ENCODE assay signal across 10 mouse cellular contexts in the genomic region with DNA sequence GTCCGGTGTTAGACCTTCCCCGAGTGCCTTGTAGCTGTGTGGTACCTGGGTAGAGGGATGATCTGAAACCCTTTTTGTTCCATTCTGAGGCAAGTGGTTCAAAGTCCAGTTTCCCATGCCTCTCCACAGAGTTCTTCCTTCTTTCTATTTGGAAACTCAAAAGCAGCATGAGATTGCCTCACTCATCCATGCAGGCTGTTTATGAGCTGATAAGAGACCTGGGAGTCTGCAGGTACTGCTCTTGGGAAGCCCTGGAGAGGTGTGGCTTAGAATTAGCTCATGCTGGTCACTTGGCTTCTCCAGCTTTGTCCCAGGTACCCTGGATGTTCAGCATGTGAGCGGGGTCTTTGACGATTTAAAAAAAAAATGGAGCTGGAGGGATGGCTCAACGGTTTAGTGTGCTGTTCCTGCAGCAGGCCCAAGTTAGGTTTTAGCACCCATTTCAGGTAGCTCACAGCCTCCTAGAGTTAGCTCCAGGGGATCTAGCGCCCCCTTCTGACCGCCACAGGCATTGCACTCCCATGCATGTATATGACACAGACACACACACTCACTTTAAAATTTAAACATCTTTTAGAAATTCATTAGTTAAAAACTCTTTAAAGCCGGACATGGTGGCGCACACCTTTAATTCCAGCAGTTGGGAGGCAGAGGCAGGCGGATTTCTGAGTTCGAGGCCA.
DNase-seq lines count a peak whose midpoint lies in the region; ATAC-seq and TF ChIP-seq lines count a peak whose summit lies in the region.
"Had no signal": no experiment of that assay in that cellular context is flagged by ENCODE, and none has a peak within 500 bp of the region (broad histone marks: within the 10 kb centered on the region; RNA-seq: fewer than 3 reads in every experiment).

No protein-coding gene starts in this region.

- ATAC-seq in lung, embryonic 14.5 days (ENCODE audit: insufficient read depth), result no peak
- no peak for ATAC-seq in erythroid progenitor cell, adult 5-6 weeks (replicated peaks; ENCODE audit: low FRiP score, poor library complexity, severe bottlenecking)

- no peaks in the 10 kb centered on the region for H3K27me3 ChIP-seq in lung, embryonic 14.5 days (ENCODE audit: insufficient read depth, low read length)
- H3K27me3 ChIP-seq in testis, adult 2 months (ENCODE audit: control insufficient read depth, insufficient read depth, low read length), result no peaks in the 10 kb centered on the region
- H3K27me3 ChIP-seq: hindbrain, embryonic 12.5 days had no signal

- TF ChIP-seq POLR2A in brain, embryonic 14.5 days (IDR thresholded peaks at IDR 0.05; ENCODE audit: borderline replicate concordance, extremely low read depth, insufficient read depth, insufficient read length, poor library complexity, severe bottlenecking), result no peak
- no peak for TF ChIP-seq POLR2A in testis, adult 2 months (IDR thresholded peaks at IDR 0.05; ENCODE audit: control insufficient read depth, low read depth, low read length)

- peak; percentile 35 for TF ChIP-seq CTCF in gastrocnemius, adult 2 months (IDR thresholded peaks at IDR 0.05)
- TF ChIP-seq CTCF in lung, embryonic 14.5 days (IDR thresholded peaks at IDR 0.05; ENCODE audit: low read depth), result peak; percentile 36
- TF ChIP-seq CTCF in brain, embryonic 14.5 days (IDR thresholded peaks at IDR 0.05; ENCODE audit: borderline replicate concordance, extremely low read depth, insufficient read depth, insufficient read length), result peak; percentile 49; the same call in 1 of the 2 replicates
- TF ChIP-seq CTCF in testis, adult 2 months (IDR thresholded peaks at IDR 0.05; ENCODE audit: control insufficient read depth, insufficient read depth, insufficient replicate concordance, low read depth, low read length), result peak; percentile 82; the same call in 1 of the 2 replicates

- intact Hi-C loops in gastrocnemius, adult 2 months (cut with DNase I), result no loop called here
- intact Hi-C loops in gastrocnemius, postnatal 14 days (cut with DNase I; ENCODE audit: low total_unique reads), result no loop called here

- H3K9me3 ChIP-seq in lung, embryonic 14.5 days (ENCODE audit: low read depth, low read length), result no peaks in the 10 kb centered on the region
- H3K9me3 ChIP-seq: hindbrain, embryonic 12.5 days had no signal

- H3K9ac ChIP-seq in lung, embryonic 14.5 days, result no peak overlapping the region
- H3K9ac ChIP-seq: hindbrain, embryonic 12.5 days had no signal

- WGBS in lung, embryonic 14.5 days, result 71% methylated on average over 11 of the region's 11 CpGs

- H3K36me3 ChIP-seq in lung, embryonic 14.5 days (ENCODE audit: insufficient read depth), result no peaks in the 10 kb centered on the region
- no peaks in the 10 kb centered on the region for H3K36me3 ChIP-seq in testis, adult 2 months (ENCODE audit: control insufficient read depth, insufficient read depth, low read length)
- H3K36me3 ChIP-seq: hindbrain, embryonic 12.5 days had no signal

- H3K27ac ChIP-seq in gastrocnemius, adult 2 months, result no peak overlapping the region
- no peak overlapping the region for H3K27ac ChIP-seq in lung, embryonic 14.5 days (ENCODE audit: low read depth)
- no peak overlapping the region for H3K27ac ChIP-seq in testis, adult 2 months (ENCODE audit: control insufficient read depth, insufficient read depth, low read depth, low read length)
- H3K27ac ChIP-seq: hindbrain, embryonic 12.5 days had no signal

- DNase-seq in gastrocnemius, adult 2 months, result no peak
- no peak for DNase-seq in gastrocnemius, postnatal 14 days
- DNase-seq in lung, embryonic 14.5 days, result no peak
- no peak for DNase-seq in lung, adult 18-20 months
- DNase-seq in brain, embryonic 14.5 days (ENCODE audit: low read depth), result no peak
- no peak for DNase-seq in ovary, adult 18-20 months (ENCODE audit: low spot score)
- DNase-seq: kidney, postnatal 36 days had no signal

- H3K4me3 ChIP-seq in gastrocnemius, adult 2 months, result no peak overlapping the region
- H3K4me3 ChIP-seq in lung, embryonic 14.5 days (ENCODE audit: low read depth, low read length), result no peak overlapping the region
- H3K4me3 ChIP-seq in testis, adult 2 months (ENCODE audit: control insufficient read depth, low read depth, low read length), result no peak overlapping the region
- H3K4me3 ChIP-seq: hindbrain, embryonic 12.5 days had no signal

- H3K4me2 ChIP-seq in lung, embryonic 14.5 days, result no peak overlapping the region
- H3K4me2 ChIP-seq: hindbrain, embryonic 12.5 days had no signal

- H3K4me1 ChIP-seq in lung, embryonic 14.5 days (ENCODE audit: insufficient read depth), result peaks cover 19% of the 10 kb centered on the region
- H3K4me1 ChIP-seq in testis, adult 2 months (ENCODE audit: control insufficient read depth, insufficient read depth, low read length), result no peaks in the 10 kb centered on the region; the same call in 1 of the 2 replicates
